Comparison of ENCODE assay signal across 16 mouse cellular contexts in genomic region chr11:72851214-72851613, GRCm38 (mm10).
"Had no signal": no experiment of that assay in that cellular context is flagged by ENCODE, and none has a peak within 500 bp of the region (broad histone marks: within the 10 kb centered on the region; RNA-seq: fewer than 3 reads in every experiment).

No protein-coding gene starts in this region.

- H3K27me3 ChIP-seq: neural tube, embryonic 13.5 days; neural tube, embryonic 15.5 days had no signal

- H3K4me3 ChIP-seq: midbrain, embryonic 10.5 days; myocyte; neural tube, embryonic 13.5 days; neural tube, embryonic 15.5 days had no signal

- H3K27ac ChIP-seq: midbrain, embryonic 10.5 days; neural tube, embryonic 13.5 days; neural tube, embryonic 15.5 days had no signal

- DNase-seq: lung, adult 18-20 months; lung, embryonic 14.5 days; lung, postnatal 10 days; lung, postnatal 4 days; retina, postnatal 1 day; right cerebral cortex, adult 18-20 months; right cerebral cortex, postnatal 25 days; right cerebral cortex, postnatal 4 days; spleen, adult 18-20 months; thymus, adult 18-20 months; thymus, postnatal 14 days; thymus, postnatal 36 days had no signal

- H3K9me3 ChIP-seq: midbrain, embryonic 10.5 days; neural tube, embryonic 13.5 days; neural tube, embryonic 15.5 days had no signal

- H3K4me2 ChIP-seq: lung, embryonic 14.5 days; neural tube, embryonic 13.5 days; neural tube, embryonic 15.5 days had no signal

- H3K9ac ChIP-seq: lung, embryonic 14.5 days; neural tube, embryonic 13.5 days; neural tube, embryonic 15.5 days had no signal

- H3K4me1 ChIP-seq: midbrain, embryonic 10.5 days; neural tube, embryonic 13.5 days; neural tube, embryonic 15.5 days had no signal
